Mouse (Mus musculus): Measurements from ENCODE around the gene Kcp. TPM values are rescaled to one million over a fixed set of nuclear protein-coding genes. Genes with fewer than 3 reads are reported as not detected.
A peak's percentile ranks its signal among the peaks of the same experiment; 100 is the strongest.

The Kcp gene
- polyA plus RNA-seq, 1 experiment from 2014 or later, result 18.9 TPM

DNA sequence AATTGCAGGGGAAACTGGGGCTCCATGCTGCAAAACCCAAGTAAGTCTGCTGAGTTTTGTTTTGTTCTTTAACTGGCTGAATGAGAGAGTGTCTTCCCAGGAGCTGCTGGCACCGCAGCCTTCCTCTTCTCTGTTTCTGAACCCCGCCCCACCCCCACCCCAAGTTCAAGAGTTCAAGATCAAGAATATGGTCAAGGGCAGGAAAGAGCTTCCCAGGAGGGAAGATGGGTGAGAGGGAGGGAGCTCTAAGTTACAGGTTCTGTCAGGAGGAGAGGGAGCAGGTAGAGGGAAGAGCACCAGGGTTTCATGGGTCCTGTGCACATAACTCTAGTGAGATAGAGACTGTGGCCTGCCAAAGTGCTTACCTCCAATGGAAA is 21.7 kb upstream of the Kcp start:
- H3K36me3 ChIP-seq (replicated peaks), result no peaks in the 10 kb centered on the region
- H3K4me3 ChIP-seq, result no peak overlapping the region
- H3K27me3 ChIP-seq (replicated peaks), result peaks cover 39% of the 10 kb centered on the region
- H3K9me3 ChIP-seq, result no peaks in the 10 kb centered on the region
- H3K4me1 ChIP-seq, result peaks cover 17% of the 10 kb centered on the region
- H3K4me2 ChIP-seq, result no peak overlapping the region
- no peak overlapping the region for H3K27ac ChIP-seq
- H3K9ac ChIP-seq, result no peak overlapping the region
- 43% methylated on average over 2 of the region's 2 CpGs for WGBS
- no peak for ATAC-seq (replicated peaks)

DNA sequence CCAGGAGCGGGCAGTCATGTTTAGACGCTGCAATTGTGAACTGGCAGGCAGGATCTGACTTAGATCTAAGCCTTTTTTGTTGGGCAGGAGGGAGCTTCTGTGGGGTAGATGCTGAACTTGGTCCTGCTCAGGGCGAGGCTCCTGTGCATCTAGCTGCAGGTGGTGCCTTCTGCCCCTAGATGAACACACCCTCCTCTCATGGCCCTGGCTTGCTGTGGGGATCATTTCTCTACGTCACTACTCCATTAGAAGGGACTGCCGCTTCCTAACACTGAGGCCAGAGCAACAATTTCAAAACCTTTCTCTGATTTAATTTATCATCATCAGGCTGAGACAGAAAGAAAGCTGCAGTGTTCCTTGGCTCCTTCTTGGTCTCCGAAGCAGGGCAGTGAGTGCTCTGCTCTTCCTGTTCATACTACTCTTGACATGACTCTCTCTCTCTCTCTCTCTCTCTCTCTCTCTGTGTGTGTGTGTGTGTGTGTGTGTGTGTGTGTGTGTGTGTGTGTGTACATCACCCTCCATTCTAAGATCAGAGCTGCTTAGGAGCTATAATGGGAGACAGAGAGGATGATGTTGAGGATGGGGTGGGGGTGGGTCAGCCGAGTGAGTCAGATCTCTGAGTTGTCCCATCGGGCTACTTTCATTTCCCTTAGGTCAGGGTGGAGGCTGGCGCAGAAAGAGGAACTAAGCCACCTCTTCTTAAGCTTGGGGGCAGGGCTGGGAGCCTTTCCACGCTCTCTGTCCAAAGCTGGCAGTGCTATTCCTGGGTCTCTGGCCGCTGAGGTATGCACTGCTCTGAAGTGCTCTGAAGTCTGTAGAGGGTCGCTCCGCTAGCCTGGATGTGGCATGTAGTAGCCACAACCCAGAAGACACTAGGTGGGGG is 21.1 kb upstream of the Kcp start:
- Histone ChIP-seq H3K4me3 (no peak overlapping the region), H3K9ac (no peak overlapping the region), H3K4me1 (peaks cover 17% of the 10 kb centered on the region), H3K36me3 (replicated peaks) (no peaks in the 10 kb centered on the region), H3K27ac (no peak overlapping the region), H3K9me3 (no peaks in the 10 kb centered on the region), H3K4me2 (no peak overlapping the region), H3K27me3 (replicated peaks) (peaks cover 45% of the 10 kb centered on the region)
- no peak for ATAC-seq (replicated peaks)
- WGBS, result 31% methylated on average over 13 of the region's 13 CpGs

DNA sequence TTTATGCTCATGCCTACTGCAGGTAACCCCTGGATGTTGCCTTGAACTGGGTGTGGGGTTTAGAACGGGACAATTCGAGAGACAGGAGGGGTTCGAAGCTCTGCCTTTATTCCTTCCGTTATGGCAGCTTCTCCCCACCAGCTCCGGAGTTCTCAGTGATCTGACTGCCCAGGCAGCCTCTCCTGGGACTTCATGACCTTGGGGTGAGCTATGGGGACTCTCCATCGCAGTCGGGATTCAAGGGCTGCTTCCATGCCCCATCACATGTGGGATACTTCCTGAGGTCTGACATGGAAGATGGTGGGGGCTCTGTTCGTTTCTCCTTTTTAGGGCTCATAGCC is 20.4 kb upstream of the Kcp start:
- peaks cover 17% of the 10 kb centered on the region for H3K4me1 ChIP-seq
- no peak overlapping the region for H3K4me2 ChIP-seq
- no peaks in the 10 kb centered on the region for H3K36me3 ChIP-seq (replicated peaks)
- H3K9ac ChIP-seq, result no peak overlapping the region
- H3K27ac ChIP-seq, result no peak overlapping the region
- H3K4me3 ChIP-seq, result no peak overlapping the region
- no peaks in the 10 kb centered on the region for H3K9me3 ChIP-seq
- H3K27me3 ChIP-seq (replicated peaks), result peaks cover 46% of the 10 kb centered on the region
- WGBS, result 16% methylated on average over 8 of the region's 8 CpGs
- ATAC-seq (replicated peaks), result no peak

DNA sequence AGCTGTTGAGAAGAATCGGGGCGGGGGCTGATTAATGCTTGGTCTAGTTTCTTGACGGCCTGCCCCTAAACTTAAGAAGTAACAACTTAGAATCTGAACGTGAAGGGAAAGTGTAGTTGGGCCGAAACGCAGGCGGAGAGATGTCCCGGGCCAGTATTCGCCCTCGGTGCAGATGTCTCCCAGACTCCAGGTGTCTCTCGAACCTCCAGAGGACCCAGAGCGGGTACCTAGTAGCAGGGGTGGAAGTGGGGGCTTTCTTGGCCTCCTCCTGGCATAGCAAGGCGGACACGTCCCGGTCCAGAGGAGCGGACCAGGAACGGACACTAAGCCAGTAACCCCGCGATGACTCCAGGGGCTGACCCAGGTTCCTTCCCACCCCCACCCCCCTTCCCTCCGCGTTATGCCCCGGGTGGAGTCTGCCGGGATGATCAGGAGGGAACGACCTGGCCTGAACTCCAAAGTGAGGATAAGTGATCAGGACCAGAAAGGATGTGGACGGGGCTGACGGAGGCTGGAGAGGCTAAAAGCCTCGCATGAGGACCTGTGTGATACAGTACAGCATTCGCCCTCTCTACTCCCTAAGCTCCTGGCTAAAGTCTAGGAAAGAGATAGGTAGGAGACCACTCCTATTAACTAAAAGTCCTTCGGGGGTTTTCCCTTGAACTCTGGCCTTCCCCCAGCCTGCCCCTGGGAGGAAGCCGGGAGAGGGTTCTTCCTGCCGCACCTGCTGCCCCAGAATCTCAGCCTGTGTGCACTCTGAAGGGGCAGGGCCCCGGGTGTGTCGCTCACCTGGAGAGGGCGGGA is 19.8 kb upstream of the Kcp start:
- no peak for ATAC-seq (replicated peaks)
- no peak overlapping the region for H3K9ac ChIP-seq
- H3K4me3 ChIP-seq, result peak overlapping the region; percentile 46; the same call in 1 of the 2 replicates
- peaks cover 17% of the 10 kb centered on the region for H3K4me1 ChIP-seq
- peak overlapping the region; percentile 96 for H3K4me2 ChIP-seq
- no peaks in the 10 kb centered on the region for H3K36me3 ChIP-seq (replicated peaks)
- H3K27ac ChIP-seq, result no peak overlapping the region
- H3K27me3 ChIP-seq (replicated peaks), result peaks cover 46% of the 10 kb centered on the region
- H3K9me3 ChIP-seq, result no peaks in the 10 kb centered on the region
- 4% methylated on average over 33 of the region's 34 CpGs for WGBS

DNA sequence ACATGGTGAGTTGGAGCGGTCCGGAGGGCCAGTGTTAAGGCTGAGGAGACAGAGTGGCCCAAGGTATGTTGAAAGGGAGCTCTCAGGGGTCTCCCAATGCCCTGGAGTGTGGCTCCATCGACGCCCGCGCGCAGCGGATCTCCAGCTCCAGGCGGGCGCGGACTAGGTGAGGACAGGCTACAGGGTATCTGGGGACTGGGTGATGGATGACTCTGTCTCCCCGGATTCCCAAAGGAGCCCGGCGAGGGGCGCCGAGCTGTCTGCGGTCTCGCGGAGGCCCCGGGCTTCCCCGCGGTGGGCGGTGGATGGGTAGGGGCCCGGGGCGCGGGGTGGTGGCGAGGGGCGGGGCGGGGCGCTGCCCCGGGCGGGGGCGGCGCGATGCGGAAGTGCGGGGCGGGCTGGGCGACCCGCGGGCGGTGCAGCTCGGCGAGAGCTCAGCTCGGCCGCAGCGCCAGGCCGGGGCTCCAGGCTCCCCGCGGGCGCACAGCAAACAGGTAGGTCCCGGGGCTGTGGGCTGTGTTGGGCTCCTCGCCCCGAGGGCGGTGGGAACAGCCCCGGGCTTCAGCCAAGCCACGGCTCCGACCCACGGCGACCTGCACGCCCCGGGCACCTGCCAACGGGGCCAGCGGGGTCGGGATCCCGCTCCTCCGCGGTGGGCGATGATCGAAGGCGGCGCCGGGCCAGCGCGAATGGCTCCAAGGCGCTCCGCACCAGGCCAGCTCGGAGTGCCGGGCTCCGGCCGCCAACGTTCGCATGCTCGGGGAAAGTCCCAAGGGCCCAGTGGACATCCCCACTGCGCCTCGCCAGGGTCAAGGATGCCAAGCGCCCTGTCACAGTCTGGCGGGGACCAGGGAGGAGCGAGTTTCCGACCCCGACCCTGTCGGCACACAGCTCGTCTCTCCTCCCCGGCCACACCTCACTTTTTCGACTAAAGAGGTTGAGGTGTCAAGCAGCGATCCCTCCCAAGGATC is 18.8 kb upstream of the Kcp start, which contains the start of gene Irf5:
Gene Irf5, plus strand, starts transcription at position 345 of the 971 bp plus-strand sequence.
- no peaks in the 10 kb centered on the region for H3K36me3 ChIP-seq (replicated peaks)
- H3K4me3 ChIP-seq, result peak within 1 kb of the TSS; percentile 46
- H3K27ac ChIP-seq, result no peak within 1 kb of the TSS
- peak within 1 kb of the TSS; percentile 31 for H3K9ac ChIP-seq
- H3K4me1 ChIP-seq, result peaks cover 17% of the 10 kb centered on the region
- peak within 1 kb of the TSS; percentile 96 for H3K4me2 ChIP-seq
- whole genome bisulfite sequencing, result under 1% methylated on average over 83 of the region's 96 CpGs
- no peaks in the 10 kb centered on the region for H3K9me3 ChIP-seq
- ATAC-seq (replicated peaks), result peak; percentile 53
- H3K27me3 ChIP-seq (replicated peaks), result peaks cover 46% of the 10 kb centered on the region

DNA sequence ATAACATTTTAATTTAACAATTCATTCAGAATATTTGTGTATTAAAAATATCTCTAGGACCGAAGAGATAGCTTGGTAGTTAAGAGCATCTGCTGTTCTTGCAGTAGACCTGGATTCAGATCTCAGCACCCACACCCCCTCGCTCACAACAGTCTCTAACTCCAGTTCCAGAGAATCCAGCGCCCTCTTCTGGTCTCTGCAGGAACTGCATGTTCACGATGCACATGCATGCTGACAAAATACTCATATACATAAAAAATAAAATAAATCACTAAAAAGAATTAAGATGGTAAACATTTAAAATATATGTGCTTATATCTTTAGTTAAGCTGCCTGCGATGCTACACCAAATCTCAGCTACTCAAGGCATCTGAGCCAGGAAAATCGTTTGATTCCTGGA is 17.5 kb upstream of the Kcp start:
- H3K9me3 ChIP-seq, result no peaks in the 10 kb centered on the region
- no peak overlapping the region for H3K27ac ChIP-seq
- H3K27me3 ChIP-seq (replicated peaks), result peaks cover 36% of the 10 kb centered on the region
- no peaks in the 10 kb centered on the region for H3K36me3 ChIP-seq (replicated peaks)
- H3K4me1 ChIP-seq, result peaks cover 17% of the 10 kb centered on the region
- 67% methylated on average over 6 of the region's 6 CpGs for WGBS
- no peak overlapping the region for H3K4me3 ChIP-seq
- no peak for ATAC-seq (replicated peaks)
- H3K4me2 ChIP-seq, result no peak overlapping the region
- H3K9ac ChIP-seq, result no peak overlapping the region

DNA sequence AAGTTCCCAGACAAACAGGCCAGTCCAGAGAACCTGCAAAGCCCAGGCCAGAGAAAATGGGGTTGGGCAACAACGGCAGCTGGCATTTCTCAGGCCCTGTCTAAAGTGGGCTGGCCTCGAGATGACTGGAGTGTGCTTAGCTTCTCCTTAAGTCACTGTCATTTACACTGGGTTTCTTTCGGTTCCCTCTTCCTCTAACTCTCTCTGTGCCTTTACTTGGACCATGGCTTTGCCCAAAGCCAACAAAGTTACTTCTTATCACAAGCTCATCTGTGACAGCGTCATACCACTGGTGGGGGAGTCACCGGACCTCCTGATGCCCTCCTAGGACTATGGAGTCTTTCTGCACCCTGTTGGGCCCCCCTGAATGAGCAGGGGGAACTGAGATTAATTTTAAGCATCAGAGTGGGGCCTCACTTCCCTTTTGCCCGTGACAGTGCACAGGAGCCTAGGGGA is 16.3 kb upstream of the Kcp start:
- Histone ChIP-seq H3K9me3 (no peaks in the 10 kb centered on the region), H3K4me1 (peaks cover 17% of the 10 kb centered on the region), H3K36me3 (replicated peaks) (no peaks in the 10 kb centered on the region)

DNA sequence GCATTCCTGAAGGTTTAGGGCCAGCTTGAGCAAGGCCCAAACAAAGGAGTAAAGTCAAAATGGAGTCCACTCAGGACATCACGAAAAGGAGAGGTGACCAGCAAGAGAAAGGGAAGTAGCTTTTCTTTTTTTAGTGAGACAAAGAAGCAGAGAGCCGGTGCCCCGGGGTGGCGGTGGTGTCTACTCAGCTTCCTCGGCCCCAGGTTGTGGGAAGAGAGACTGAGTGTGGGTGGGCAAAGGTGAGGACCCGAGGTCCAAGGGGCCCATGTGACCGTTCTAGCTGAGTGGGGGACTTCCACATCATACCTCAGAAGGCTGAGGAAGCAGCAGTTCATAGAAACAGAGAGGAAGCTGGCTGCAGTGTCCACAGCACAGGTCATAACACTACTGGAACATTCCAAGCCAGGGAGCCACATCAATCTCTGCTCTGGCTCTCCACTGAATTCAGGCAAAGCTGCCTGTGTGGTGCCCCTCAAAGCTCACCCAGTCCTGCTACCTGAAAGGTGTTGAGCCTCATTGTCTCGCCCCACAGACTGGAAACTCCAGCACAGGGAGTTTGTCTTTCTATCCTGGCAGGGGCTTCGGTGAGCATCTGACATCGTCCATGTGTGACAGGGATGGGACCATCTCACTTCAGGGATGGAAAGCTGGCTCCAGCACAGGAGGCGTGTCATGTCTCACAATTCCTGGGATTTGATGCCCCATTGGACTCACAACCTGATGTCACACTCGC is 15.7 kb upstream of the Kcp start:
- Histone ChIP-seq H3K27me3 (replicated peaks) (peaks cover 19% of the 10 kb centered on the region), H3K36me3 (replicated peaks) (no peaks in the 10 kb centered on the region), H3K9ac (no peak overlapping the region), H3K4me1 (peaks cover 17% of the 10 kb centered on the region), H3K4me3 (no peak overlapping the region), H3K9me3 (no peaks in the 10 kb centered on the region), H3K4me2 (no peak overlapping the region), H3K27ac (no peak overlapping the region)
- 74% methylated on average over 12 of the region's 12 CpGs for WGBS
- ATAC-seq (replicated peaks), result no peak

More for the DNA sequence above, 16.3 kb upstream of the Kcp start:
- Histone ChIP-seq H3K27me3 (replicated peaks) (peaks cover 24% of the 10 kb centered on the region), H3K9ac (no peak overlapping the region), H3K27ac (no peak overlapping the region), H3K4me3 (no peak overlapping the region), H3K4me2 (no peak overlapping the region)
- ATAC-seq (replicated peaks), result no peak
- WGBS, result 68% methylated on average over 6 of the region's 6 CpGs

DNA sequence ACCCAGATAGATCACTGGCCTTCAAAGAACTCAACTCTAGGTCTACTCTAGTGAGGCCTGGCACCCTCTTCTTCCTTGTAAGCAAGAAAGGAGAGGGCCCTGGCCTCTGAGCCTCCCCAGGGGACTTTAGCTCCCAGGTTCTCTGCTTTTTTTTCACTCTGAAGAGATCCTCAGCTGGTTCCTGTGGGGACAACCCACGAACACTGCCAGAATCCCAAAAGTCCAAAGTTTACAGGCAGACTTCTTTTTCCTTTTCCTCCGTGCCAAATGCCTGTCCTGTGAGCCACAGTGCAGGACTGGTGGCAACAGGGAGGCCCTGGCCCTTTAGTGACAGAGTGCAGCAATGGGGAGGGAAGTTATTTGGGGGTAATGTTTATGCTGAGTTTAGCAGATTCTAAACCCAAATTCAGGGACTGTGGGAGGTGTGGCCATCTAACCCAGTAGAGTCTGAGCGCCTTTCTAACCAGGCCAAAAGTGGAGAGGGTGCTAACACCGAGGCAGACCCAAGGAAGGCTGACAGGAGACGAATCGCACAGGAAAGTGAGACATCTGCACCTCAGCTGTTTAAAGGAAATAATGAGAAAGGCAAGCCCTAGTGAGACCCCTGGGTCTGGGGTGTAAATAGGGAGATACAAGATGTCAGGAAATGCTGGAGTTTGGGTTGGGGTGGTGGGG is 15.0 kb upstream of the Kcp start:
- H3K9ac ChIP-seq, result no peak overlapping the region
- no peak for ATAC-seq (replicated peaks)
- H3K9me3 ChIP-seq, result no peaks in the 10 kb centered on the region
- H3K4me3 ChIP-seq, result no peak overlapping the region
- H3K4me2 ChIP-seq, result no peak overlapping the region
- H3K4me1 ChIP-seq, result peaks cover 17% of the 10 kb centered on the region
- 78% methylated on average over 6 of the region's 6 CpGs for WGBS
- H3K27ac ChIP-seq, result no peak overlapping the region
- H3K36me3 ChIP-seq (replicated peaks), result no peaks in the 10 kb centered on the region
- peaks cover 12% of the 10 kb centered on the region for H3K27me3 ChIP-seq (replicated peaks)

DNA sequence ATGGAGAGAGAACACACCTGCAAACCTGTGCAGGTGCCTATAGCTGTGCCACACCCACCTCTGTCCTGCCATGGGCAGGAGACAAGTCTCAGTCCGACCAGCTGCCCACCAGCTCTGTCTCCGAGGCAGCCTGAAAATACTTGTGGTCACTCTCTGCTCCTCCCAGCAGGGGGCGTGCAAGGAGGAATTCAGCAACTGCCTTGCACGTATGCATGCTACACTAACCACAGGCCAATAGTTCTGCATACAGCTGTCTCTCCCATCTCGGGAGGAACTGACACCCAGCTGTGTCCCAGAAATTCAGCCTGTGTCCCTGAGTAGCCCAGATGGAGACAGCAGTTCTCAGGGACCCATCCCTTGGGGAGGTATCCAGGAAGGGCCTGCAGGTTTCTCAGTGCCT is 9.4 kb upstream of the Kcp start:
- Histone ChIP-seq H3K9ac (no peak overlapping the region), H3K27me3 (replicated peaks) (no peaks in the 10 kb centered on the region; the same call in 1 of the 2 replicates), H3K27ac (no peak overlapping the region), H3K4me2 (no peak overlapping the region), H3K9me3 (no peaks in the 10 kb centered on the region), H3K4me3 (no peak overlapping the region), H3K4me1 (peaks cover 10% of the 10 kb centered on the region; the same call in 1 of the 2 replicates), H3K36me3 (replicated peaks) (no peaks in the 10 kb centered on the region)
- 8% methylated on average over 5 of the region's 5 CpGs for WGBS
- ATAC-seq (replicated peaks), result no peak

DNA sequence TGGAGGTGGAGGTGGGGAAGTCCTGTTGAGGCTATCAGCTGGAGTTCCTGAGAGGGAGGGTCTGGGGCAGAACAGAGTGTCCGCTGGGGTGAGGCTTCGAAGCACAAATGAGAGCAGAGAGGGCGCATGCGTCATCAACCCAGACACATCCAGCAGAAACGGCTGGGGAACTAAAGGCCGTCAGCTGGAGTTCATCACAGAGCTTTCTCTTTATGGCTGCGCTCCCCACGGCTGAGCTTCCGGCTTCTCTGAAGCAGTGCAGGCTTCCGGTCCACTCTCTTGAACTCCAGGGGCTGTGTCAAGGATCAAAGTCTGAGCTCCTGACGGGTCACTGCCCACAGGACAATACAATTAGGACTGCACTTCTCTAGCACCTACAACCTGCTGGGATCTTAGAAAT is 5.5 kb upstream of the Kcp start:
- Histone ChIP-seq H3K4me3 (peak overlapping the region; percentile 21), H3K27ac (no peak overlapping the region), H3K36me3 (replicated peaks) (no peaks in the 10 kb centered on the region), H3K4me1 (peaks cover 10% of the 10 kb centered on the region; the same call in 1 of the 2 replicates), H3K4me2 (peak overlapping the region; percentile 47), H3K27me3 (replicated peaks) (peaks cover 9% of the 10 kb centered on the region), H3K9ac (no peak overlapping the region), H3K9me3 (no peaks in the 10 kb centered on the region)
- WGBS, result 1% methylated on average over 11 of the region's 11 CpGs
- peak; percentile 51; the same call in 1 of the 2 replicates for ATAC-seq (replicated peaks)
